Comparison of ENCODE assay signal across 8 mouse cellular contexts in genomic region chr9:108490559-108491285, GRCm38 (mm10). TPM values are rescaled to one million over a fixed set of nuclear protein-coding genes. Genes with fewer than 3 reads are reported as not detected.
A peak's percentile ranks its signal among the peaks of the same experiment; 100 is the strongest.
DNase-seq lines count a peak whose midpoint lies in the region; ATAC-seq lines count a peak whose summit lies in the region.

TSS of gene Usp19 (plus strand) at chr9:108490602.

- H3K9me3 ChIP-seq in heart, embryonic 13.5 days = no peaks in the 10 kb centered on the region
- no peaks in the 10 kb centered on the region for H3K9me3 ChIP-seq in liver, embryonic 12.5 days (replicated peaks)
- no peaks in the 10 kb centered on the region for H3K9me3 ChIP-seq in stomach, embryonic 15.5 days

- peaks cover 13% of the 10 kb centered on the region for H3K4me1 ChIP-seq in brown adipose tissue, adult 24 weeks (ENCODE audit: control insufficient read depth, insufficient read depth, insufficient read length, low read length)
- peaks cover 20% of the 10 kb centered on the region for H3K4me1 ChIP-seq in heart, embryonic 13.5 days
- peaks cover 26% of the 10 kb centered on the region for H3K4me1 ChIP-seq in liver, embryonic 12.5 days
- peaks cover 19% of the 10 kb centered on the region for H3K4me1 ChIP-seq in stomach, embryonic 15.5 days

- ATAC-seq in heart, embryonic 13.5 days (ENCODE audit: extremely low read depth, insufficient number of reproducible peaks, low FRiP score, low TSS enrichment) = peak; percentile 85
- peak; percentile 91 for ATAC-seq in liver, embryonic 12.5 days
- peak; percentile 94 for ATAC-seq in stomach, embryonic 15.5 days (ENCODE audit: insufficient read depth, low FRiP score, low read depth)

- H3K9ac ChIP-seq in heart, embryonic 13.5 days = peak within 1 kb of the TSS; percentile 99
- H3K9ac ChIP-seq in liver, embryonic 12.5 days = peak within 1 kb of the TSS; percentile 94
- peak within 1 kb of the TSS; percentile 76 for H3K9ac ChIP-seq in stomach, embryonic 15.5 days

- DNase-seq in CD4-positive, CD25-positive, alpha-beta regulatory T cell, adult 2 months (ENCODE audit: low read depth, low spot score) = peak; percentile 98
- DNase-seq in fat pad, adult 2 months (ENCODE audit: extremely low read depth, low read depth, low spot score) = peak; percentile 64
- DNase-seq in kidney, postnatal 10 days = peak; percentile 99
- DNase-seq in natural killer cell, adult 2 months (ENCODE audit: low spot score in 2 of 2) = peak; percentile 93 to 94

- peak within 1 kb of the TSS; percentile 89 for H3K4me3 ChIP-seq in brown adipose tissue, adult 24 weeks (ENCODE audit: insufficient read depth, low read depth, low read length)
- peak within 1 kb of the TSS; percentile 97 for H3K4me3 ChIP-seq in heart, embryonic 13.5 days
- H3K4me3 ChIP-seq in liver, embryonic 12.5 days = peak within 1 kb of the TSS; percentile 95
- H3K4me3 ChIP-seq in stomach, embryonic 15.5 days (replicated peaks) = peak within 1 kb of the TSS; percentile 70

- H3K27me3 ChIP-seq in heart, embryonic 13.5 days (replicated peaks) = no peaks in the 10 kb centered on the region
- no peaks in the 10 kb centered on the region for H3K27me3 ChIP-seq in liver, embryonic 12.5 days (replicated peaks)
- H3K27me3 ChIP-seq in stomach, embryonic 15.5 days (replicated peaks) = no peaks in the 10 kb centered on the region

- peak within 1 kb of the TSS; percentile 90 for H3K27ac ChIP-seq in brown adipose tissue, adult 24 weeks (replicated peaks; ENCODE audit: low read depth, low read length)
- H3K27ac ChIP-seq in heart, embryonic 13.5 days (replicated peaks) = peak within 1 kb of the TSS; percentile 98
- peak within 1 kb of the TSS; percentile 96 for H3K27ac ChIP-seq in liver, embryonic 12.5 days
- peak within 1 kb of the TSS; percentile 93 for H3K27ac ChIP-seq in stomach, embryonic 15.5 days

- peaks cover 85% of the 10 kb centered on the region for H3K36me3 ChIP-seq in heart, embryonic 13.5 days
- H3K36me3 ChIP-seq in liver, embryonic 12.5 days = peaks cover 69% of the 10 kb centered on the region
- peaks cover 70% of the 10 kb centered on the region for H3K36me3 ChIP-seq in stomach, embryonic 15.5 days

- under 1% methylated on average over 69 of the region's 69 CpGs for WGBS in heart, embryonic 13.5 days
- under 1% methylated on average over 69 of the region's 69 CpGs for WGBS in liver, embryonic 12.5 days (ENCODE audit: insufficient replicate concordance)
- WGBS in stomach, embryonic 15.5 days = under 1% methylated on average over 69 of the region's 69 CpGs

- H3K4me2 ChIP-seq in heart, embryonic 13.5 days = peak within 1 kb of the TSS; percentile 95
- H3K4me2 ChIP-seq in liver, embryonic 12.5 days = peak within 1 kb of the TSS; percentile 94
- peak within 1 kb of the TSS; percentile 85 for H3K4me2 ChIP-seq in stomach, embryonic 15.5 days

RNA-seq across cellular contexts. Expression of gene Usp19, which starts in this region (rescaled TPM):
- polyA plus RNA-seq in brown adipose tissue, adult 24 weeks (2012; ENCODE audit: insufficient read depth, insufficient read length, missing spikeins) = 35.9 and 48.5 TPM in 2 replicates
- polyA plus RNA-seq in heart, embryonic 13.5 days (2015; fragmentation: Nextera tagmentation; extraction: Ambion mirVana) = 51.4 and 55.9 TPM in 2 replicates
- polyA plus RNA-seq in liver, embryonic 12.5 days (2016; fragmentation: Nextera tagmentation; extraction: Ambion mirVana) = 48.0 and 52.1 TPM in 2 replicates
- 58.8 and 61.5 TPM in 2 replicates for polyA plus RNA-seq in stomach, embryonic 15.5 days (2015; fragmentation: Nextera tagmentation; extraction: Ambion mirVana)

Comparison
In these comparisons a context has a peak if more than half of its experiments do, and no peak if none do; other contexts are left out.
1. Peak in every context shown above with its lines: DNase-seq, ATAC-seq, H3K4me3 ChIP-seq and H3K27ac ChIP-seq.